Mouse (Mus musculus): Measurements from ENCODE around the gene Zbed3.

GRCm38 (mm10) chr13:95299956-95300355, 23.5 kb upstream of the Zbed3 start:
- TF ChIP-seq CTCF (IDR thresholded peaks at IDR 0.05) (no peak), EP300 (IDR thresholded peaks at IDR 0.05) (no peak)

Data from lung, postnatal 0 days (tissue).